Mouse (Mus musculus) heart, embryonic 11.5 days (tissue): ENCODE results near the gene Smc3. TPM values are rescaled to one million over a fixed set of nuclear protein-coding genes. Genes with fewer than 3 reads are reported as not detected.

Experiments
- ATAC-seq: fragments of 200-750 bp; cut with Nextera tagmentation; replicated peaks from 2 replicates; pipeline ENCODE4 v1.8.0; 2017; ENCODE audit warnings: moderate library complexity; ENCODE audit not compliant: insufficient number of reproducible peaks, low FRiP score, low TSS enrichment
- H3K27ac ChIP-seq: fragments of 300-500 bp; sonication (generic); 2 replicates; pipeline ENCODE4 v1.5.1; 2014; ENCODE audit warnings: mild to moderate bottlenecking, low read depth, low read length
- H3K27me3 ChIP-seq: fragments of 300-500 bp; sonication (generic); 2 replicates; pipeline ENCODE4 v1.6.1; 2014; ENCODE audit warnings: mild to moderate bottlenecking, low read length, mixed read lengths; ENCODE audit not compliant: control insufficient read depth, insufficient read depth
- H3K36me3 ChIP-seq: fragments of 300-500 bp; sonication (generic); 2 replicates; pipeline ENCODE4 v1.6.1; 2014; ENCODE audit warnings: mild to moderate bottlenecking, low read length, moderate library complexity, mixed read lengths; ENCODE audit not compliant: control insufficient read depth, insufficient read depth
- H3K4me1 ChIP-seq: fragments of 300-500 bp; sonication (generic); 2 replicates; pipeline ENCODE4 v1.6.1; 2014; ENCODE audit warnings: low read length; ENCODE audit not compliant: control insufficient read depth, insufficient read depth
- H3K4me2 ChIP-seq: fragments of 300-500 bp; sonication (generic); 2 replicates; pipeline ENCODE4 v1.6.1; 2014; ENCODE audit warnings: mild to moderate bottlenecking, moderate library complexity
- H3K4me3 ChIP-seq: fragments of 300-500 bp; sonication (generic); 2 replicates; pipeline ENCODE4 v1.5.1; 2014; ENCODE audit warnings: low read depth, low read length
- H3K9ac ChIP-seq: fragments of 300-500 bp; sonication (generic); 2 replicates; pipeline ENCODE4 v1.6.1; 2014; ENCODE audit warnings: mild to moderate bottlenecking, low read depth, low read length, moderate library complexity
- H3K9me3 ChIP-seq: fragments of 300-500 bp; sonication (generic); replicated peaks from 2 replicates; pipeline ENCODE4 v1.6.1; 2016; ENCODE audit warnings: low read length; ENCODE audit not compliant: control insufficient read depth
- WGBS: fragments of 180-500 bp; shearing (Covaris S2); extraction: QIAGEN DNeasy Blood & Tissue Kit; methylation state at CpG from one replicate; pipeline ENCODE4 v1.1.7; 2014; ENCODE audit not compliant: insufficient replicate concordance; 5-methylcytosine and 5-hydroxymethylcytosine counted together
- polyA plus RNA-seq: library from polyadenylated mRNA; unstranded; fragments of >200 nt; fragmentation: Nextera tagmentation; extraction: Ambion mirVana; gene quantifications from 2 replicates; pipeline ENCODE4 v1.2.1, GENCODE M21; 2014

Gene Smc3
- polyA plus RNA-seq, 1 experiment from 2014 or later, result 56.0 TPM

- H3K27me3 ChIP-seq, result no peaks in the 10 kb centered on the region
- no peak overlapping the region for H3K4me2 ChIP-seq
- no peaks in the 10 kb centered on the region for H3K9me3 ChIP-seq
- H3K36me3 ChIP-seq, result no peaks in the 10 kb centered on the region
- 83% methylated on average over 7 of the region's 7 CpGs for WGBS
- no peak for ATAC-seq
- H3K4me1 ChIP-seq, result peaks cover 34% of the 10 kb centered on the region
- H3K9ac ChIP-seq, result no peak overlapping the region
- no peak overlapping the region for H3K4me3 ChIP-seq
- H3K27ac ChIP-seq, result no peak overlapping the region
Observed at GRCm38 (mm10) chr19:53668821-53669220, 68.6 kb downstream of the Smc3 start.

- WGBS, result 14% methylated on average over 12 of the region's 12 CpGs
- Histone ChIP-seq H3K4me2 (peak overlapping the region; percentile 38), H3K36me3 (no peaks in the 10 kb centered on the region), H3K4me3 (no peak overlapping the region), H3K27ac (peak overlapping the region; percentile 88), H3K9me3 (no peaks in the 10 kb centered on the region), H3K9ac (peak overlapping the region; percentile 67), H3K4me1 (peaks cover 34% of the 10 kb centered on the region), H3K27me3 (no peaks in the 10 kb centered on the region)
- ATAC-seq, result peak; percentile 71
Observed at GRCm38 (mm10) chr19:53670625-53671141, 70.5 kb downstream of the Smc3 start.

- no peaks in the 10 kb centered on the region for H3K9me3 ChIP-seq
- H3K4me2 ChIP-seq, result no peak overlapping the region
- H3K27me3 ChIP-seq, result peaks cover 3% of the 10 kb centered on the region; the same call in 1 of the 2 replicates
- peak overlapping the region; percentile 88 for H3K27ac ChIP-seq
- no peaks in the 10 kb centered on the region for H3K36me3 ChIP-seq
- no peak overlapping the region for H3K4me3 ChIP-seq
- 43% methylated on average over 3 of the region's 3 CpGs for WGBS
- ATAC-seq, result peak; percentile 32; the same call in 1 of the 2 replicates
- peaks cover 32% of the 10 kb centered on the region for H3K4me1 ChIP-seq
- peak overlapping the region; percentile 67 for H3K9ac ChIP-seq
Observed at GRCm38 (mm10) chr19:53671432-53671831, 71.2 kb downstream of the Smc3 start.

GRCm38 (mm10) chr19:53674131-53674925 is 74.1 kb downstream of the Smc3 start:
- no peak for ATAC-seq
- peak overlapping the region; percentile 89 for H3K4me2 ChIP-seq
- peak overlapping the region; percentile 67 for H3K9ac ChIP-seq
- peak overlapping the region; percentile 77; the same call in 1 of the 2 replicates for H3K4me3 ChIP-seq
- no peaks in the 10 kb centered on the region for H3K36me3 ChIP-seq
- H3K27ac ChIP-seq, result peak overlapping the region; percentile 2
- peaks cover 30% of the 10 kb centered on the region for H3K4me1 ChIP-seq
- peaks cover 15% of the 10 kb centered on the region for H3K27me3 ChIP-seq
- no peaks in the 10 kb centered on the region for H3K9me3 ChIP-seq
- 17% methylated on average over 9 of the region's 9 CpGs for WGBS

- ATAC-seq, result no peak
- Histone ChIP-seq H3K4me3 (peak overlapping the region; percentile 77), H3K27ac (peak overlapping the region; percentile 92), H3K9ac (peak overlapping the region; percentile 97), H3K9me3 (no peaks in the 10 kb centered on the region), H3K4me1 (peaks cover 13% of the 10 kb centered on the region), H3K27me3 (peaks cover 15% of the 10 kb centered on the region), H3K36me3 (no peaks in the 10 kb centered on the region), H3K4me2 (peak overlapping the region; percentile 89)
- 2% methylated on average over 26 of the region's 26 CpGs for WGBS
Observed at GRCm38 (mm10) chr19:53676228-53676627, 76.0 kb downstream of the Smc3 start.

- H3K27ac ChIP-seq, result peak within 1 kb of the TSS; percentile 92
- peak; percentile 85 for ATAC-seq
- peak within 1 kb of the TSS; percentile 77 for H3K4me3 ChIP-seq
- under 1% methylated on average over 79 of the region's 82 CpGs for WGBS
- no peaks in the 10 kb centered on the region for H3K36me3 ChIP-seq
- H3K9ac ChIP-seq, result peak within 1 kb of the TSS; percentile 97
- no peaks in the 10 kb centered on the region for H3K9me3 ChIP-seq
- H3K4me1 ChIP-seq, result peaks cover 11% of the 10 kb centered on the region; the same call in 1 of the 2 replicates
- peaks cover 15% of the 10 kb centered on the region for H3K27me3 ChIP-seq
- H3K4me2 ChIP-seq, result peak within 1 kb of the TSS; percentile 89
Observed at GRCm38 (mm10) chr19:53676718-53677634, 76.8 kb downstream of the Smc3 start, which contains the start of gene Rbm20. Gene Rbm20 (plus strand): TSS chr19:53677306.

- WGBS, result 82% methylated on average over 9 of the region's 9 CpGs
- H3K9ac ChIP-seq, result peak overlapping the region; percentile 72
- no peak for ATAC-seq
- H3K27me3 ChIP-seq, result peaks cover 15% of the 10 kb centered on the region
- H3K4me3 ChIP-seq, result peak overlapping the region; percentile 77
- no peaks in the 10 kb centered on the region for H3K9me3 ChIP-seq
- H3K4me1 ChIP-seq, result peaks cover 21% of the 10 kb centered on the region
- H3K36me3 ChIP-seq, result no peaks in the 10 kb centered on the region
- H3K27ac ChIP-seq, result peak overlapping the region; percentile 62
- peak overlapping the region; percentile 61 for H3K4me2 ChIP-seq
Observed at GRCm38 (mm10) chr19:53679194-53679593, 79.0 kb downstream of the Smc3 start.

- H3K36me3 ChIP-seq, result no peaks in the 10 kb centered on the region
- H3K9ac ChIP-seq, result peak overlapping the region; percentile 72; the same call in 1 of the 2 replicates
- peak overlapping the region; percentile 62 for H3K27ac ChIP-seq
- WGBS, result 61% methylated on average over 7 of the region's 7 CpGs
- H3K27me3 ChIP-seq, result peaks cover 15% of the 10 kb centered on the region
- H3K9me3 ChIP-seq, result no peaks in the 10 kb centered on the region
- H3K4me2 ChIP-seq, result peak overlapping the region; percentile 61
- peaks cover 21% of the 10 kb centered on the region for H3K4me1 ChIP-seq
- peak overlapping the region; percentile 77 for H3K4me3 ChIP-seq
- ATAC-seq, result no peak
Observed at GRCm38 (mm10) chr19:53679981-53680380, 79.8 kb downstream of the Smc3 start.
